Mouse (Mus musculus): Measurements from ENCODE around the gene Zg16. TPM values are rescaled to one million over a fixed set of nuclear protein-coding genes. Genes with fewer than 3 reads are reported as not detected.
A peak's percentile ranks its signal among the peaks of the same experiment; 100 is the strongest.

Gene Zg16
- polyA plus RNA-seq, 1 experiment from 2014 or later, result not detected

DNA sequence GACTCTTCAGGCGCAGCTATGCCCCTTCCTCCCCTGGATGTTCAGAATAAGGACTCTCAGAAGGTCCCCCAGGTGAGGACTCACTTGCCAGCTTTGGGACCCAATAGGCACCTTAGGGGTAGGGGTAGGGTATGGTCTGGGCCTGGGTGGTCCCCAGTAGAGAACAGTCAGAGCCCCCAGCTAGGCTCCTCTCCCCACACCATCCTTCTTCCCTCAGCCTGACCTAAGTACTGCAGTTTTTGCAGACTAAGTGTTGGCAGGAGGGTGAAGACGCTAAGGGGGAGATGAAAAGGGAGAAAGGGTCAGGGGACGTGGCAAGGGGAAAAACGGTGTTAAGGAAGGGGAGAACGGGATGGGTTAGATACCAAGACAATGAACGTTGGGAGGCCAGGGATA, 69.2 kb downstream of the Zg16 start:
- no peak for ATAC-seq (ENCODE audit: insufficient number of reproducible peaks, low FRiP score, low TSS enrichment, low read depth)
- Histone ChIP-seq H3K4me3 (ENCODE audit: low read depth, low read length) (no peak overlapping the region), H3K36me3 (ENCODE audit: control insufficient read depth, insufficient read depth, low read length) (peaks cover 13% of the 10 kb centered on the region)

DNA sequence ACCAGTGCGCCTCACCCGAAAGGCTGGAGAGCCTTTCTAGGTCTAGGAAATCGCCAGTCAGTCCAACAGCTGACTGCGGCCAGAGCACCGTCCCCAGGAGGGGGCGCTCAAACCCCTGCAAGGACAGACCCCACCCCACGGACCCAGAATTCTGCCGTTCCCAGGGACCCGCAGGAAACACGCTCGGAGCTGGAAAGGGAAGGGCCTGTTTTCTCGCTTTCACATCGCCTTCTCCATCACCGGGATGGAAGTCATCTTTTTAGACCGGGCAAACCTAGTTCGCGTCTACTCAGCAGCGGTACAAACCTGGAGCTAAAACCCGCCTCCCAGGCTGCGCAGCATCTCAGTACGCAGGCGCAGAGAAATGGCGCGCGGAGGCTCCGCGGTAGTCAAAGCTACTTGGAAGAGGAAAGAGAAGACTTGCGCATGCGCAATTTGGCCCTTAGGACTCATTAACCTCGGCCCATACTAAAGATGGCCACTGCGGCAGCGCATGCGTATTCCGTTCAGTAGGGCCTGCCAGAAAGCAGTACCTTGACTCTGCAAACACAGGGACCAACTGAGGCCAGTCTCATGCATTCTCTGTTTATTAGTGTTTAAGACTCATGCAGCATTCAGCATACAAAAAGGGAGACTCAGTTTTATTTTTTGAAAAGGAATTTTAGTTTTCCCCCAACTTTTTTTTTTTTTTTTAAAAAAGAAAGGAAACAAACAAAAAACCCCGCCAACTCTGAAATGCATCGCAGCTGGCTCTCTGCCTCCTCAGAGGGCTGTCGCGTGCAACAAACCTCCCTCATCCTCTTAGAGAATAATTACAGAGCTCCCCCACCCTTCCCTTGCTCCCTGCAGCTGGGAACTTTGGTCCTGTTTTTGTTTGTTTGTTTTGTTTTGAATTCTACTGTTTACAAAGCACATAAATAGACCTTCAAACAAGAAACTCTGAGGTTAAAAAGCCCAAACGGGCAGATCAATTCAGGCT, 69.9 kb downstream of the Zg16 start, which contains the start of gene Pagr1a:
TSS of gene Pagr1a (minus strand) at position 382 of the 979 bp plus-strand sequence.
- peak within 1 kb of the TSS; percentile 86 for H3K9ac ChIP-seq (ENCODE audit: low read length)
- peak within 1 kb of the TSS; percentile 85 for H3K27ac ChIP-seq (replicated peaks; ENCODE audit: low read depth, low read length)
- peak; percentile 66 for ATAC-seq (ENCODE audit: insufficient number of reproducible peaks, low FRiP score, low TSS enrichment, low read depth)
- no peaks in the 10 kb centered on the region for H3K27me3 ChIP-seq (ENCODE audit: control insufficient read depth, insufficient read depth, low read length)
- H3K36me3 ChIP-seq (ENCODE audit: control insufficient read depth, insufficient read depth, low read length), result peaks cover 8% of the 10 kb centered on the region
- 4% methylated on average over 39 of the region's 39 CpGs for WGBS
- H3K4me3 ChIP-seq (ENCODE audit: low read depth, low read length), result peak within 1 kb of the TSS; percentile 64
- peaks cover 41% of the 10 kb centered on the region for H3K4me1 ChIP-seq (ENCODE audit: control insufficient read depth, insufficient read depth, low read length)
- H3K4me2 ChIP-seq (ENCODE audit: low read depth, severe bottlenecking), result peak within 1 kb of the TSS; percentile 82
- H3K9me3 ChIP-seq (ENCODE audit: control insufficient read depth, low read length), result no peaks in the 10 kb centered on the region
- peak; percentile 98 for DNase-seq (ENCODE audit: low spot score)

More for the DNA sequence above, 69.2 kb downstream of the Zg16 start:
- H3K27ac ChIP-seq (replicated peaks; ENCODE audit: low read depth, low read length), result peak overlapping the region; percentile 24; the same call in 1 of the 2 replicates
- H3K4me2 ChIP-seq (ENCODE audit: low read depth, severe bottlenecking), result no peak overlapping the region
- H3K9ac ChIP-seq (ENCODE audit: low read length), result no peak overlapping the region
- no peaks in the 10 kb centered on the region for H3K27me3 ChIP-seq (ENCODE audit: control insufficient read depth, insufficient read depth, low read length)
- no peaks in the 10 kb centered on the region for H3K9me3 ChIP-seq (ENCODE audit: control insufficient read depth, low read length)
- H3K4me1 ChIP-seq (ENCODE audit: control insufficient read depth, insufficient read depth, low read length), result peaks cover 48% of the 10 kb centered on the region
- DNase-seq (ENCODE audit: low spot score), result no peak
- WGBS, result 54% methylated on average over 6 of the region's 6 CpGs

DNA sequence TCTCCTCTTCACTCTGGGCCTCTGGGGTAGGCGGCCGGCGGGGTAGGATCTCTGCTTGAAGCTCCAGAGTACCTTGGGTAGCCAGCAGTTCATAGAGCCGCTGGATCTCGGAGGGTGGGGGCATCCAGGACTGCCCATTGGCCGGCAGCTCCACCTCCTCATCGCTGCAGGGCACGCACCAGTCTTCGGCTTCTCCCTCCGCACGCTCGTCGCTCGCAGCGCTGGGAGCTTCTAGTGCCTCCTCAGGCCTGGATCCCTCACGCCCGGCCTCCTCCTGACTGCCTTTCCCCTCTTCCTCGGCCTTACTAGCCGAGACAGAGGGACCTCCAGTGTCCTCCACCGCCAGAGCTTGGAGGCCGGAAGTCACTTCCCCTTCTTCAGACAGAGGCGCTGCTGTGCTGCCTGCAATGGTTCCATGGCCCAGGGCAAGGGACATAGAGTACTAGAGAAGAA, 70.6 kb downstream of the Zg16 start:
- Histone ChIP-seq H3K9me3 (ENCODE audit: control insufficient read depth, low read length) (no peaks in the 10 kb centered on the region), H3K27me3 (ENCODE audit: control insufficient read depth, insufficient read depth, low read length) (no peaks in the 10 kb centered on the region), H3K4me1 (ENCODE audit: control insufficient read depth, insufficient read depth, low read length) (peaks cover 35% of the 10 kb centered on the region), H3K4me2 (ENCODE audit: low read depth, severe bottlenecking) (peak overlapping the region; percentile 82), H3K27ac (replicated peaks; ENCODE audit: low read depth, low read length) (peak overlapping the region; percentile 85), H3K9ac (ENCODE audit: low read length) (peak overlapping the region; percentile 86), H3K4me3 (ENCODE audit: low read depth, low read length) (peak overlapping the region; percentile 64), H3K36me3 (ENCODE audit: control insufficient read depth, insufficient read depth, low read length) (peaks cover 4% of the 10 kb centered on the region; the same call in 1 of the 2 replicates)
- ATAC-seq (ENCODE audit: insufficient number of reproducible peaks, low FRiP score, low TSS enrichment, low read depth) (peak; percentile 37; the same call in 1 of the 2 replicates), DNase-seq (ENCODE audit: low spot score) (no peak)
- WGBS, result under 1% methylated on average over 22 of the region's 22 CpGs

DNA sequence TGATC, 70.8 kb downstream of the Zg16 start, which contains the start of gene Pagr1b:
TSS of gene Pagr1b (minus strand) at position 4 of the 5 bp plus-strand sequence.
- peaks cover 4% of the 10 kb centered on the region; the same call in 1 of the 2 replicates for H3K36me3 ChIP-seq (ENCODE audit: control insufficient read depth, insufficient read depth, low read length)
- no peaks in the 10 kb centered on the region for H3K9me3 ChIP-seq (ENCODE audit: control insufficient read depth, low read length)
- peak within 1 kb of the TSS; percentile 85 for H3K27ac ChIP-seq (replicated peaks; ENCODE audit: low read depth, low read length)
- DNase-seq (ENCODE audit: low spot score) (no peak), ATAC-seq (ENCODE audit: insufficient number of reproducible peaks, low FRiP score, low TSS enrichment, low read depth) (no peak)
- H3K27me3 ChIP-seq (ENCODE audit: control insufficient read depth, insufficient read depth, low read length), result no peaks in the 10 kb centered on the region
- H3K4me2 ChIP-seq (ENCODE audit: low read depth, severe bottlenecking), result peak within 1 kb of the TSS; percentile 82
- peak within 1 kb of the TSS; percentile 64 for H3K4me3 ChIP-seq (ENCODE audit: low read depth, low read length)
- H3K4me1 ChIP-seq (ENCODE audit: control insufficient read depth, insufficient read depth, low read length), result peaks cover 34% of the 10 kb centered on the region
- peak within 1 kb of the TSS; percentile 86 for H3K9ac ChIP-seq (ENCODE audit: low read length)

DNA sequence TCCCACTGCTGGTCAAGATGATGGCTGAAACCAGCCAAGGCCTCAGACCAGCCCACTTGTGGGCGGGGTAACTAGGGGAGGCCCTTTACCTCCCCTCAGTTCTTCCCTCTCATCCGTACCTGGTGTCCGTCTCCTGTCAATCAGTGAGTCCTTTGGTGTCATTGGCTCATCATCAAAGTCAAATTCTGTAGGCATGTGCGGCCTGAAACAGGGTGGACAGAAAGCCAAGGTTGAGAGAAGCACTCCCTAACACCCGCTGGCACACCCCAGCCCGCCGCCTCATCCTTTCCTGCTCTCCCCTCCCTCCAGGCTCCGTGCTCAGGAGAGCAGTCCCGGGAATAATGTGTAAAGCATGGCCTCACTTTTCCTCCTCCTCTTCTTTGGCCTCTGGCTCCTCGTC, 71.0 kb downstream of the Zg16 start:
- Histone ChIP-seq H3K4me3 (ENCODE audit: low read depth, low read length) (peak overlapping the region; percentile 64), H3K4me1 (ENCODE audit: control insufficient read depth, insufficient read depth, low read length) (peaks cover 32% of the 10 kb centered on the region), H3K27ac (replicated peaks; ENCODE audit: low read depth, low read length) (peak overlapping the region; percentile 85), H3K9ac (ENCODE audit: low read length) (peak overlapping the region; percentile 86), H3K9me3 (ENCODE audit: control insufficient read depth, low read length) (no peaks in the 10 kb centered on the region), H3K36me3 (ENCODE audit: control insufficient read depth, insufficient read depth, low read length) (peaks cover 4% of the 10 kb centered on the region; the same call in 1 of the 2 replicates), H3K27me3 (ENCODE audit: control insufficient read depth, insufficient read depth, low read length) (no peaks in the 10 kb centered on the region), H3K4me2 (ENCODE audit: low read depth, severe bottlenecking) (peak overlapping the region; percentile 82)
- ATAC-seq (ENCODE audit: insufficient number of reproducible peaks, low FRiP score, low TSS enrichment, low read depth), result no peak; the same call in 1 of the 2 replicates
- WGBS, result 2% methylated on average over 10 of the region's 10 CpGs
- DNase-seq (ENCODE audit: low spot score), result no peak

DNA sequence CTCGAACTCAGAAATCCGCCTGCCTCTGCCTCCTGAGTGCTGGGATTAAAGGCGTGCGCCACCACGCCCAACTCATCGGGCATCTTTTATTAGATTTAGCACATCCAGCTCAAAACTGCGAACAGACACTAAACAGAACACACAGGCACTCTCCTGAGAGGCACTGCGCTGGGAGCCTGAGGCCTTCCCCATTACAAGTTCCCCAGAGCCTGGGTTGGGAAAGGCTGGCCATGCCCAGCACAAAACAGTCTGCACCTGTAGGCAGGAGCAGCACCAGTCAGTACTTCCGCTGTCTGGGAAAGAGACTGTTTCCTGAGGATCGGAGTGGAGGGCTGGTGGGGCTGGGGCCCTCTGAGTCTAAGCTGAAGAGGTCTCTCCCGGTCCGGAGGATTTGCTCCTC, 72.1 kb downstream of the Zg16 start:
- Histone ChIP-seq H3K4me1 (ENCODE audit: control insufficient read depth, insufficient read depth, low read length) (peaks cover 23% of the 10 kb centered on the region), H3K4me3 (ENCODE audit: low read depth, low read length) (no peak overlapping the region), H3K36me3 (ENCODE audit: control insufficient read depth, insufficient read depth, low read length) (peaks cover 4% of the 10 kb centered on the region; the same call in 1 of the 2 replicates)

DNA sequence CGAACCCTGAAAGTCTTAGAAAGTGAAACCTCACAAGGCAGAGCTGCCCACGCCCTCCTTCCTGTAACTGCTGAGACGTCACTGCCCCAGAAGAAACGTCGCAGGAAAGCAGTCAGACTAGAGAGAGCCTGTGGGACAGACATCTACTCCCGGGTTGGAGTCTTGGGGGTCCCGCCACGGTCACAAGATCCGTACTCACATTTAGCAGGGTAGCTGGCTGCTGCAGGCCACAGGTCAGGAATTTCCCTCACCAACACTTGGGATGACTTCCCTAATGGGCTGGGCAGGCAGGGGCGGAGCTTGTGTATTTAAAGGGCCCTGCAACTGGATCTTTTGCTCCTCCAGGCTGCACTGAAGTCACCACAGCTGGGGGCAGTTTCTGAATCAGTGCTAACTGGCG, 72.8 kb downstream of the Zg16 start, which contains the start of gene Mvp:
TSS of gene Mvp (minus strand) at position 302 of the 400 bp plus-strand sequence.
- Histone ChIP-seq H3K9ac (ENCODE audit: low read length) (0 out of 2 replicates have a peak within 1 kb of the TSS, but pooled peaks have one; percentile 86), H3K4me2 (ENCODE audit: low read depth, severe bottlenecking) (peak within 1 kb of the TSS; percentile 82)
- 46% methylated on average over 11 of the region's 11 CpGs for WGBS

More for the DNA sequence above, 72.1 kb downstream of the Zg16 start:
- Histone ChIP-seq H3K9ac (ENCODE audit: low read length) (no peak overlapping the region), H3K27ac (replicated peaks; ENCODE audit: low read depth, low read length) (no peak overlapping the region), H3K9me3 (ENCODE audit: control insufficient read depth, low read length) (no peaks in the 10 kb centered on the region), H3K27me3 (ENCODE audit: control insufficient read depth, insufficient read depth, low read length) (no peaks in the 10 kb centered on the region), H3K4me2 (ENCODE audit: low read depth, severe bottlenecking) (peak overlapping the region; percentile 82)
- ATAC-seq (ENCODE audit: insufficient number of reproducible peaks, low FRiP score, low TSS enrichment, low read depth) (no peak), DNase-seq (ENCODE audit: low spot score) (no peak)
- WGBS, result 94% methylated on average over 12 of the region's 12 CpGs

DNA sequence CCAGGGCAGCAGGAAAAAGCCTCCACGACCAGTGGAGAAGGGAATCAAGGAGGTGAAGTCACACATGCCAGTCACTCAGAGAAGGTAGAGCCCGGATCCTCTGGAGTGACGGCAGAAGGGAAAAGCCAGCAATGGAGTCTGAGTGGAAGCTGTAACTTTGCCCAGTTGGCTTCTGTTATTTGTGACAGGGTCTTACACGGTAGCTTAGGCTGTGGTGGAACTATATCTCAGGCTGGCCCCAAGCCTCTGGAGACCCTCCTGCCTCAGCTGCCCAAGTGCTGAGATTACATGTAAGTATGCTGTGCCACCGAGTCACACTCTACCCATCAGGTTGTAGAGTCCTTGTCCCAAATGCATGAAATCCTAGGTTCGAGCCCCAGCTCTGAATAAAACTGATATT, 73.7 kb downstream of the Zg16 start:
- Histone ChIP-seq H3K9ac (ENCODE audit: low read length) (no peak overlapping the region), H3K4me3 (ENCODE audit: low read depth, low read length) (no peak overlapping the region), H3K36me3 (ENCODE audit: control insufficient read depth, insufficient read depth, low read length) (peaks cover 4% of the 10 kb centered on the region; the same call in 1 of the 2 replicates), H3K9me3 (ENCODE audit: control insufficient read depth, low read length) (no peaks in the 10 kb centered on the region), H3K27ac (replicated peaks; ENCODE audit: low read depth, low read length) (no peak overlapping the region), H3K4me1 (ENCODE audit: control insufficient read depth, insufficient read depth, low read length) (peaks cover 16% of the 10 kb centered on the region; the same call in 1 of the 2 replicates), H3K4me2 (ENCODE audit: low read depth, severe bottlenecking) (no peak overlapping the region), H3K27me3 (ENCODE audit: control insufficient read depth, insufficient read depth, low read length) (no peaks in the 10 kb centered on the region)
- no peak for ATAC-seq (ENCODE audit: insufficient number of reproducible peaks, low FRiP score, low TSS enrichment, low read depth)
- DNase-seq (ENCODE audit: low spot score), result no peak
- 93% methylated on average over 6 of the region's 6 CpGs for WGBS

More for the DNA sequence above, 72.8 kb downstream of the Zg16 start, which contains the start of gene Mvp:
- DNase-seq (ENCODE audit: low spot score) (peak; percentile 60), ATAC-seq (ENCODE audit: insufficient number of reproducible peaks, low FRiP score, low TSS enrichment, low read depth) (no peak)
- H3K9me3 ChIP-seq (ENCODE audit: control insufficient read depth, low read length), result no peaks in the 10 kb centered on the region
- H3K36me3 ChIP-seq (ENCODE audit: control insufficient read depth, insufficient read depth, low read length), result peaks cover 4% of the 10 kb centered on the region; the same call in 1 of the 2 replicates
- H3K27ac ChIP-seq (replicated peaks; ENCODE audit: low read depth, low read length), result no peak within 1 kb of the TSS
- H3K4me1 ChIP-seq (ENCODE audit: control insufficient read depth, insufficient read depth, low read length), result peaks cover 16% of the 10 kb centered on the region; the same call in 1 of the 2 replicates
- H3K27me3 ChIP-seq (ENCODE audit: control insufficient read depth, insufficient read depth, low read length), result no peaks in the 10 kb centered on the region
- peak within 1 kb of the TSS; percentile 64 for H3K4me3 ChIP-seq (ENCODE audit: low read depth, low read length)
